Mouse (Mus musculus): ENCODE measurements at regions not wholly inside any gene's neighbourhood (a gene's known extent, or its start where the extent isn't known, plus 50 kb on each side); places are given as distances from the start of the nearest gene placed in this dataset. TPM values are rescaled to one million over a fixed set of nuclear protein-coding genes. Genes with fewer than 3 reads are reported as not detected.
A peak's percentile ranks its signal among the peaks of the same experiment; 100 is the strongest.

GRCm38 (mm10) chr10:91959734-91960492, 762.3 kb downstream of the Nedd1 start:
- DNase-seq (ENCODE audit: low spot score in 2 of 2), result no peak

- DNase-seq (ENCODE audit: low spot score in 2 of 2), result no peak
These were observed 769.1 kb downstream of the Nedd1 start for GRCm38 (mm10) chr10:91953078-91953477.

GRCm38 (mm10) chr10:91923626-91924025, 742.5 kb upstream of the Tmpo start:
- no peak for DNase-seq (ENCODE audit: low spot score in 2 of 2)

- no peak for DNase-seq (ENCODE audit: low spot score in 2 of 2)
These were observed 708.7 kb upstream of the Tmpo start for GRCm38 (mm10) chr10:91889864-91890263.

GRCm38 (mm10) chr10:91888537-91888936, 707.4 kb upstream of the Tmpo start:
- DNase-seq (ENCODE audit: low spot score in 2 of 2), result peak in 1 of 2 experiments; percentile 4

GRCm38 (mm10) chr10:91883155-91883554, 702.0 kb upstream of the Tmpo start:
- no peak for DNase-seq (ENCODE audit: low spot score in 2 of 2)

- no peak for DNase-seq (ENCODE audit: low spot score in 2 of 2)
These were observed 701.4 kb upstream of the Tmpo start for GRCm38 (mm10) chr10:91882481-91882880.

GRCm38 (mm10) chr10:91881521-91882228, 700.6 kb upstream of the Tmpo start:
- DNase-seq (ENCODE audit: low spot score in 2 of 2), result no peak

- DNase-seq (ENCODE audit: low spot score in 2 of 2), result no peak
These were observed 694.3 kb upstream of the Tmpo start for GRCm38 (mm10) chr10:91875450-91875849.

GRCm38 (mm10) chr10:91871244-91871643, 690.1 kb upstream of the Tmpo start:
- DNase-seq (ENCODE audit: low spot score in 2 of 2), result no peak

- no peak for DNase-seq (ENCODE audit: low spot score in 2 of 2)
These were observed 677.8 kb upstream of the Tmpo start for GRCm38 (mm10) chr10:91858711-91859595.

- DNase-seq (ENCODE audit: low spot score in 2 of 2), result no peak
These were observed 646.0 kb upstream of the Tmpo start for GRCm38 (mm10) chr10:91827074-91827473.

- DNase-seq (ENCODE audit: low spot score in 2 of 2), result no peak
These were observed 642.4 kb upstream of the Tmpo start for GRCm38 (mm10) chr10:91823499-91823898.

GRCm38 (mm10) chr10:91804870-91805269, 623.8 kb upstream of the Tmpo start:
- DNase-seq (ENCODE audit: low spot score in 2 of 2), result no peak

Small RNA genes in the stretch of these regions (microRNA-seq; reads per million reads assigned to microRNA genes)
- gene Gm22582 (not detected), gene Mir1251 (not detected), gene Mir135a-2 (not detected)
